Mouse (Mus musculus): Measurements from ENCODE around the gene Tprgl. TPM values are rescaled to one million over a fixed set of nuclear protein-coding genes. Genes with fewer than 3 reads are reported as not detected.

The Tprgl gene
- polyA plus RNA-seq, 1 experiment from 2014 or later: 136 TPM

GRCm38 (mm10) chr4:154186002-154186537 is 25.6 kb upstream of the Tprgl start:
- ATAC-seq (ENCODE audit: low FRiP score, low TSS enrichment): no peak
- Histone ChIP-seq H3K36me3 (ENCODE audit: insufficient read depth, low read length) (no peaks in the 10 kb centered on the region), H3K9me3 (ENCODE audit: low read length) (no peaks in the 10 kb centered on the region), H3K27ac (ENCODE audit: low read length) (no peak overlapping the region), H3K4me3 (ENCODE audit: low read length) (no peak overlapping the region), H3K27me3 (ENCODE audit: insufficient read depth, low read length) (no peaks in the 10 kb centered on the region), H3K4me1 (ENCODE audit: insufficient read depth, low read length) (peaks cover 5% of the 10 kb centered on the region; the same call in 1 of the 2 replicates), H3K4me2 (replicated peaks; ENCODE audit: low read depth, low read length) (no peak overlapping the region), H3K9ac (replicated peaks; ENCODE audit: low read length) (no peak overlapping the region)
- WGBS: 48% methylated on average over 11 of the region's 11 CpGs

DNA sequence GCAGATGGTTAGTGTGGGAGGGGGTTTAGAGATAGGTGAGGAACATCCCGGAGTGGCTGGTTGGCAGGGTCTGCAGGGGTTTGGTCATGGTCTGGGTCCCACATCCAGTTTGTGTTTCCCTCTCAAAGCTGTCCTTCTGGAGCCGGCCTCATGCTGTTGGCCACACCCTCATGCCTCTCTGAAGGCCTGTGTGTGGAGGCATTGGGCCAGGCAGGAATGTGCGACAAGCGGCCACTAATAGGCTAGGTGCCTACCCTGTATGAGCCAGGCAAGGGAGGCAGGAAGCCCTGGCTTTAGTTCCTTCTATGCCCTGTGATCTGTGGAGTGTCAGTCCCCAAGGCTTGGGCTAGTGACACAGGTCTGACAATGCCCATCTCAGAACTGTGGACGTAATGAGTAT is 24.5 kb upstream of the Tprgl start:
- no peaks in the 10 kb centered on the region for H3K36me3 ChIP-seq (ENCODE audit: insufficient read depth, low read length)

DNA sequence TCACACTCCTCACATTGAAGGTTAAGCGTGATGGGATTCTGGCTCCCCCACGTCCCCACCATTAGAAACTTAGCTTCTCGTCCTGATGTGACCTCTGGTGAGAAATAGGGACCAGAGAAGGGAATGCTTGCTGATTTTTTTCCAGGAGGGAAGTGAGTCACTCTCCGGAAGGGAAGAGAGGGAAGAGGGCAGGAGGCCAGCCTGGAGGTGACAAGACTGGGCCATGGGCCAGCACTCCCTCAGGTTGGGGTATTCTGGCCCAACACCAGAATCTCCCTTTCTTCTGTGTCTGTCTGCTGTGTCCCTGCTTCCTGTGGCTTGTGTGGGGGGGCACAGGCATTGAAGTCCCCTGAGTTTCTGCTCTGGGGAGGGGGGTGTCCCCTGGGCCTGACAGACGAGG is 23.1 kb upstream of the Tprgl start:
- no peak for ATAC-seq (ENCODE audit: low FRiP score, low TSS enrichment)
- Histone ChIP-seq H3K9ac (replicated peaks; ENCODE audit: low read length) (no peak overlapping the region), H3K9me3 (ENCODE audit: low read length) (no peaks in the 10 kb centered on the region), H3K27ac (ENCODE audit: low read length) (no peak overlapping the region), H3K4me2 (replicated peaks; ENCODE audit: low read depth, low read length) (no peak overlapping the region), H3K36me3 (ENCODE audit: insufficient read depth, low read length) (no peaks in the 10 kb centered on the region), H3K27me3 (ENCODE audit: insufficient read depth, low read length) (no peaks in the 10 kb centered on the region), H3K4me3 (ENCODE audit: low read length) (no peak overlapping the region), H3K4me1 (ENCODE audit: insufficient read depth, low read length) (no peaks in the 10 kb centered on the region)
- WGBS: 64% methylated on average over 5 of the region's 5 CpGs

More for the DNA sequence above, 24.5 kb upstream of the Tprgl start:
- H3K4me1 ChIP-seq (ENCODE audit: insufficient read depth, low read length): peaks cover 5% of the 10 kb centered on the region; the same call in 1 of the 2 replicates
- H3K4me2 ChIP-seq (replicated peaks; ENCODE audit: low read depth, low read length): no peak overlapping the region
- H3K4me3 ChIP-seq (ENCODE audit: low read length): no peak overlapping the region
- ATAC-seq (ENCODE audit: low FRiP score, low TSS enrichment): no peak
- no peak overlapping the region for H3K27ac ChIP-seq (ENCODE audit: low read length)
- no peak overlapping the region for H3K9ac ChIP-seq (replicated peaks; ENCODE audit: low read length)
- H3K27me3 ChIP-seq (ENCODE audit: insufficient read depth, low read length): no peaks in the 10 kb centered on the region
- WGBS: 75% methylated on average over 5 of the region's 5 CpGs
- no peaks in the 10 kb centered on the region for H3K9me3 ChIP-seq (ENCODE audit: low read length)

DNA sequence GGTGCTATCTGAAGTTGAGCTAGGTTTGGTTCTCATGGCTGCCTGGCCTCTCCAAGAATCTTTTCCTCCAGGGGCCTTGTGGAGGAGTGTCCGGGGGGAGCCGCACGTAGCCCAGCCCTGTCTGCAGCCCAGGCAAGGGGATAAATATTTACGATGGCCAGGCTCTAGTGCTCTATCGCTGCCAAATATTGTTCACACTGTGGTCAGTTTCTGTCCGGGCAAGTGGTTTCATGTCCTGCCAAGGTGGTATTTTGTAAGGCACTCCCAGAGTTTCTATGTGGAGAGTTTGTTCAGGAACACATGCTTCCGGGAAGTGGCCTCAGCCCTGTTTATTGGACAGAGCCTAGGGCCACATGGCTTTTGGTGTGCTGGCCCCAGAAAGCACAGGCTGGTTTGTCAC is 20.5 kb upstream of the Tprgl start:
- H3K9me3 ChIP-seq (ENCODE audit: low read length): no peaks in the 10 kb centered on the region
- no peak overlapping the region for H3K4me3 ChIP-seq (ENCODE audit: low read length)
- no peak overlapping the region for H3K4me2 ChIP-seq (replicated peaks; ENCODE audit: low read depth, low read length)
- no peak overlapping the region for H3K9ac ChIP-seq (replicated peaks; ENCODE audit: low read length)
- no peaks in the 10 kb centered on the region for H3K4me1 ChIP-seq (ENCODE audit: insufficient read depth, low read length)
- H3K27ac ChIP-seq (ENCODE audit: low read length): no peak overlapping the region
- H3K27me3 ChIP-seq (ENCODE audit: insufficient read depth, low read length): no peaks in the 10 kb centered on the region
- no peaks in the 10 kb centered on the region for H3K36me3 ChIP-seq (ENCODE audit: insufficient read depth, low read length)
- ATAC-seq (ENCODE audit: low FRiP score, low TSS enrichment): no peak
- WGBS: 35% methylated on average over 7 of the region's 7 CpGs

GRCm38 (mm10) chr4:154177257-154177656 is 16.8 kb upstream of the Tprgl start:
- no peaks in the 10 kb centered on the region for H3K9me3 ChIP-seq (ENCODE audit: low read length)
- no peaks in the 10 kb centered on the region for H3K36me3 ChIP-seq (ENCODE audit: insufficient read depth, low read length)
- peaks cover 10% of the 10 kb centered on the region; the same call in 1 of the 2 replicates for H3K27me3 ChIP-seq (ENCODE audit: insufficient read depth, low read length)
- 0 out of 2 replicates have a peak, but pooled peaks have one; percentile 16 for ATAC-seq (ENCODE audit: low FRiP score, low TSS enrichment)
- no peak overlapping the region for H3K9ac ChIP-seq (replicated peaks; ENCODE audit: low read length)
- H3K4me2 ChIP-seq (replicated peaks; ENCODE audit: low read depth, low read length): no peak overlapping the region
- H3K4me1 ChIP-seq (ENCODE audit: insufficient read depth, low read length): no peaks in the 10 kb centered on the region
- 59% methylated on average over 8 of the region's 8 CpGs for WGBS
- H3K4me3 ChIP-seq (ENCODE audit: low read length): no peak overlapping the region
- H3K27ac ChIP-seq (ENCODE audit: low read length): no peak overlapping the region

DNA sequence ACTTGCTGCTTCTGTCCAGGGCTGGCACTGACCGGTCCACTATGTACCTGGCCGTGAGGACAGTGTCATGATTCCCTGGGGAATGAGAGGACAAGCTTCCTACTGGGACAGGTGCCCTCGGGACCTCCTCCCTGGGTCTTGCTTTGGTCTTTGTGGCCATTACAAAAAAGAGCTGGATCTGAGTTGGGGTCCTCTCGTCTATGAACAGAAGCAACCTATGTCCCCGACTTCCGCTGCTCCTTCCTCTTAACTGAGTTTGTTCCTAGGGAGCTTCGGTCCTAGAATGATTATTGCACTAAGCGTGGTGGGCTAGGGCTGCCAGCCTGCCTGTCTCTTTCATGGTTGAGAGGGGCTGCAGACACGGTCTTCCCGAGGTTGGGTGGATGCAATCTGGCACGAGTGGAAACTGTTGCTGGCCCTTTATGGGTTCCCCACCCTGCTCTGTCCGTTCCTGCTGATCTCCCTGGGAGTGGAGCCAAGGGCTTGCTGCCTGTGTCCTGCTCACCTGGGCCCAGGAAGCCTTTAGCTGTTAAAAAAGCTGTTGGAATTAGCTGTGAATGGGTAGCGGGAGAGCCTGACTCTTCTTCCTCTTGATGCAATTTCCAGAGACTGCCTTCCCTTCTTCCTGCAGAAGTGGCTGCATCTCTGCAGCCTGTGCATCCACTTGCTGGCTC is 11.6 kb upstream of the Tprgl start:
- H3K27ac ChIP-seq (ENCODE audit: low read length): no peak overlapping the region
- no peak overlapping the region for H3K9ac ChIP-seq (replicated peaks; ENCODE audit: low read length)
- 39% methylated on average over 13 of the region's 13 CpGs for WGBS
- H3K36me3 ChIP-seq (ENCODE audit: insufficient read depth, low read length): no peaks in the 10 kb centered on the region
- H3K27me3 ChIP-seq (ENCODE audit: insufficient read depth, low read length): peaks cover 50% of the 10 kb centered on the region
- H3K4me2 ChIP-seq (replicated peaks; ENCODE audit: low read depth, low read length): peak overlapping the region; percentile 95
- peaks cover 16% of the 10 kb centered on the region for H3K4me1 ChIP-seq (ENCODE audit: insufficient read depth, low read length)
- no peak for ATAC-seq (ENCODE audit: low FRiP score, low TSS enrichment)
- no peaks in the 10 kb centered on the region for H3K9me3 ChIP-seq (ENCODE audit: low read length)
- H3K4me3 ChIP-seq (ENCODE audit: low read length): peak overlapping the region; percentile 62; the same call in 1 of the 2 replicates

DNA sequence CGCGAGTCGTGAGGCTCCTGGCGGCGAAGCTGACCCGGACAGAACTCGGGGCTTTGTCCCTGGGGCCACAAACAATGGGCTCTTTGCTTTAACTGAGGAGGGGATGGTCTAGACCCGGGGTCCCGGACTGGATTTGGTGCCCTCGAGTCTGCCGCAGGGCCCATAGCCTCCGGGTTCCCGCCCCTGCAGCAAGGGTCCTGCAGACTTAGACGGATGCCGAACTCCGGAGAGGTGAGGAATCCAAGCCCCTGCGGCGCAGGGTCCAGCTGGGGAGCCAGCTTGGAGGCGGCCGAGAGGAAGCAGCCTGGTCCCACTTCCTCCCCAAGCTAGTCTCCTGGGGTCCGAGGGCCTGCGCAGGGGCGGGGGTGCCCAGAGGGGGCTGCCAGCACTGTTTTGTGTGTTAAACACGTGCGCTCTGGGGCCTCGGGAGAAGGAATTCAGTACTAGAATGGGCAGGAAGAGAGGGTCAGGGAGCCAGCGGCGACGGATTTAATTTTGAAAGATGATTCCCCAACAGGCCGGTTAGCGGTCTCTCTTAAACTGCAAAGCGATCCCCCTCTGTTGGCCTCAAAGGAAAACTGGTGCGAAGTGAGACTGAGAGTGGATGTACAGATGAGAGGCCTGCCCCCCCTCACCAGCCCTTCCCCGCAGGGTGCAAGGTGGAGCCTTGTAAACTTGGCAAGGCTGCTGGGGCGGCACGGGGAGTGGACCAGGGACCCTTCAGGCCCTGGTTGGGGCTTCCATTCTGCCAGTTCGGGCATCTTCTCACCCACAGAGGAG is 10.9 kb upstream of the Tprgl start:
- WGBS: 1% methylated on average over 36 of the region's 37 CpGs
- peak overlapping the region; percentile 95 for H3K4me2 ChIP-seq (replicated peaks; ENCODE audit: low read depth, low read length)
- H3K9ac ChIP-seq (replicated peaks; ENCODE audit: low read length): peak overlapping the region; percentile 61
- H3K4me1 ChIP-seq (ENCODE audit: insufficient read depth, low read length): peaks cover 16% of the 10 kb centered on the region
- peak; percentile 11 for ATAC-seq (ENCODE audit: low FRiP score, low TSS enrichment)
- peaks cover 50% of the 10 kb centered on the region for H3K27me3 ChIP-seq (ENCODE audit: insufficient read depth, low read length)
- no peaks in the 10 kb centered on the region for H3K36me3 ChIP-seq (ENCODE audit: insufficient read depth, low read length)
- H3K4me3 ChIP-seq (ENCODE audit: low read length): peak overlapping the region; percentile 62
- H3K9me3 ChIP-seq (ENCODE audit: low read length): no peaks in the 10 kb centered on the region
- no peak overlapping the region for H3K27ac ChIP-seq (ENCODE audit: low read length)

- ATAC-seq (ENCODE audit: low FRiP score, low TSS enrichment): peak; percentile 72
- Histone ChIP-seq H3K4me3 (ENCODE audit: low read length) (peak within 1 kb of the TSS; percentile 62), H3K9me3 (ENCODE audit: low read length) (no peaks in the 10 kb centered on the region), H3K27me3 (ENCODE audit: insufficient read depth, low read length) (peaks cover 50% of the 10 kb centered on the region), H3K4me2 (replicated peaks; ENCODE audit: low read depth, low read length) (peak within 1 kb of the TSS; percentile 95), H3K9ac (replicated peaks; ENCODE audit: low read length) (peak within 1 kb of the TSS; percentile 61), H3K27ac (ENCODE audit: low read length) (no peak within 1 kb of the TSS), H3K36me3 (ENCODE audit: insufficient read depth, low read length) (no peaks in the 10 kb centered on the region), H3K4me1 (ENCODE audit: insufficient read depth, low read length) (peaks cover 16% of the 10 kb centered on the region)
- under 1% methylated on average over 52 of the region's 61 CpGs for WGBS
Measured at GRCm38 (mm10) chr4:154170506-154171150, 10.2 kb upstream of the Tprgl start, which contains the start of gene Megf6. Megf6 (plus strand) TSS chr4:154170730.

DNA sequence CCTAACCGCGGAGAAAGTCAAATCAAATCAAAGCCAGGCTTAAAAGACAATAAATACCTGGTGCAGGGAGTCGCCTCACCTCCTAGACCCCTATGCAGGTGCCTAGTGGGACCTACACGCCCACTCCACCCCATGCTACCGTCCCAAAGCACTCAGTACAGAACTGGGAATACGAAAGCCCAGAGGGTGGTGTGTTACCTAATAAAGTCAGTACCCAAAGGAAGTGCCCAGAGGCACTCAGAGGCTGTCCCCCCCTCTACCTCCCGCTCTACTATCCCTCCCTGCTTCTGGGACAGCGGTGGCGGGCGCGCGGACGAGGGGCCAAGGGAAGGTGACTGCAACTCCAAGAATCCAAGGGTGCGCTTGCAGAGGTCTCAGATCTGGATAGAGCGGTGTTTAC is 9.6 kb upstream of the Tprgl start:
- peak; percentile 47 for ATAC-seq (ENCODE audit: low FRiP score, low TSS enrichment)
- Histone ChIP-seq H3K4me3 (ENCODE audit: low read length) (peak overlapping the region; percentile 62), H3K4me2 (replicated peaks; ENCODE audit: low read depth, low read length) (peak overlapping the region; percentile 95), H3K4me1 (ENCODE audit: insufficient read depth, low read length) (peaks cover 16% of the 10 kb centered on the region), H3K9ac (replicated peaks; ENCODE audit: low read length) (peak overlapping the region; percentile 51), H3K36me3 (ENCODE audit: insufficient read depth, low read length) (no peaks in the 10 kb centered on the region), H3K9me3 (ENCODE audit: low read length) (no peaks in the 10 kb centered on the region), H3K27ac (ENCODE audit: low read length) (no peak overlapping the region), H3K27me3 (ENCODE audit: insufficient read depth, low read length) (peaks cover 50% of the 10 kb centered on the region)
- WGBS: 1% methylated on average over 15 of the region's 15 CpGs

Measured in kidney, embryonic 16.5 days (tissue).